Mouse (Mus musculus): ENCODE measurements around the gene Jmjd1c.

GRCm38 (mm10) chr10:67065927-67066326 lies 30.0 kb upstream of the Jmjd1c start:
- TF ChIP-seq CTCF (IDR thresholded peaks at IDR 0.05; ENCODE audit: control insufficient read depth, insufficient read depth, insufficient read length) = no peak
- no peak for TF ChIP-seq USF1 (IDR thresholded peaks at IDR 0.05; ENCODE audit: low read depth)
- no peak for TF ChIP-seq MAX (IDR thresholded peaks at IDR 0.05)
